Mouse (Mus musculus): Measurements from ENCODE around the gene 5730522E02Rik. TPM values are rescaled to one million over a fixed set of nuclear protein-coding genes. Genes with fewer than 3 reads are reported as not detected.

The 5730522E02Rik gene
- total and polyA plus RNA-seq, 3 experiments, result not detected

DNA sequence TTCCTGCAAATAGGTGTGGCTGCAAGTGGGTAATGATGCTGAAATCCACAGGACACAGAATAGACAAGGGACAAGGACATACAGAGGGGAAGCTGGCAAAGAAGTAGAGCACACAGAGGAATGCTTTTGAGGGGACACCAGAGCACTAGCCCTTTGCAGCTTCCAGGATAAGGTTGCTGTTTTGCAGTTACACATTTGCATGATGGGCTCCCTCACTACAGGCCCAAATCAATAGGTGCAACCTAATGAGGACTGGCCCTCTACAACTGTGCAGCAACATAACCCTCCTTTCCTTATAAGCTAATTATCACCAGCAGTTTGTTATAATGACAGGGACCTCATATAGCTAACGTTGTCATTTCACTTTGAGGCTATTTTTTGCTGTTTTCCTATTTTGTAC, 114.5 kb downstream of the 5730522E02Rik start:
- Histone ChIP-seq H3K27me3 (ENCODE audit: control insufficient read depth in 1 of 2, insufficient read depth in 2 of 2, low read length in 2 of 2) (no peaks in the 10 kb centered on the region), H3K4me1 (ENCODE audit: control insufficient read depth in 1 of 2, insufficient read depth in 2 of 2, low read length in 2 of 2) (no peaks in the 10 kb centered on the region), H3K36me3 (ENCODE audit: control insufficient read depth in 1 of 2, insufficient read depth in 2 of 2, low read length in 2 of 2) (no peaks in the 10 kb centered on the region), H3K9ac (ENCODE audit: control insufficient read depth, low read depth, low read length, poor library complexity, severe bottlenecking) (no peak overlapping the region), H3K9me3 (replicated peaks; ENCODE audit: insufficient read depth, low read length) (no peaks in the 10 kb centered on the region), H3K79me2 (ENCODE audit: control insufficient read depth, insufficient read depth, low read length, poor library complexity) (no peaks in the 10 kb centered on the region), H3K4me3 (ENCODE audit: control insufficient read depth in 1 of 2, insufficient read depth in 1 of 2, low read depth in 2 of 2, low read length in 2 of 2) (no peak overlapping the region), H3K27ac (ENCODE audit: control insufficient read depth, low read depth, low read length) (no peak overlapping the region)
- no peak for DNase-seq (ENCODE audit: low read depth, low spot score)
- TF ChIP-seq POLR2AphosphoS2 (IDR thresholded peaks at IDR 0.05; ENCODE audit: low read length) (no peak), MAFK (IDR thresholded peaks at IDR 0.05; ENCODE audit: borderline replicate concordance, low read depth, low read length) (no peak), MAZ (IDR thresholded peaks at IDR 0.05; ENCODE audit: low read depth, low read length) (no peak), EP300 (IDR thresholded peaks at IDR 0.05; ENCODE audit: low read depth in 1 of 2, low read length in 2 of 2) (no peak), MXI1 (IDR thresholded peaks at IDR 0.05; ENCODE audit: low read depth, low read length) (no peak), CHD2 (IDR thresholded peaks at IDR 0.05; ENCODE audit: low read length) (no peak), USF2 (IDR thresholded peaks at IDR 0.05; ENCODE audit: borderline replicate concordance in 1 of 2, insufficient read depth in 1 of 2, low read depth in 1 of 2, low read length in 2 of 2) (no peak), CTCF (IDR thresholded peaks at IDR 0.05 in 2 of 3, conservative IDR thresholded peaks at IDR 0.05 in 1 of 3; ENCODE audit: control insufficient read depth in 1 of 3, insufficient read depth in 1 of 3, low read depth in 2 of 3, low read length in 3 of 3, poor library complexity in 1 of 3, severe bottlenecking in 1 of 3) (no peak), NRF1 (IDR thresholded peaks at IDR 0.05; ENCODE audit: insufficient read depth, low read depth, low read length, poor library complexity, severe bottlenecking) (no peak), MAX (IDR thresholded peaks at IDR 0.05; ENCODE audit: low read length) (no peak), RAD21 (IDR thresholded peaks at IDR 0.05; ENCODE audit: low read depth, low read length) (no peak), MYC (IDR thresholded peaks at IDR 0.05; ENCODE audit: low read depth, low read length) (no peak), TAL1 (IDR thresholded peaks at IDR 0.05; ENCODE audit: low read length) (no peak), ELF1 (IDR thresholded peaks at IDR 0.05; ENCODE audit: low read depth, low read length) (no peak), KAT2A (conservative IDR thresholded peaks at IDR 0.05; ENCODE audit: low read depth, low read length) (no peak), JUND (IDR thresholded peaks at IDR 0.05; ENCODE audit: low read depth, low read length) (no peak), ZNF384 (IDR thresholded peaks at IDR 0.05; ENCODE audit: low read depth, low read length) (no peak), HCFC1 (IDR thresholded peaks at IDR 0.05; ENCODE audit: low read depth, low read length) (no peak), ZMIZ1 (IDR thresholded peaks at IDR 0.05; ENCODE audit: low read depth, low read length) (no peak), SMC3 (IDR thresholded peaks at IDR 0.05; ENCODE audit: low read depth, low read length) (no peak)

DNA sequence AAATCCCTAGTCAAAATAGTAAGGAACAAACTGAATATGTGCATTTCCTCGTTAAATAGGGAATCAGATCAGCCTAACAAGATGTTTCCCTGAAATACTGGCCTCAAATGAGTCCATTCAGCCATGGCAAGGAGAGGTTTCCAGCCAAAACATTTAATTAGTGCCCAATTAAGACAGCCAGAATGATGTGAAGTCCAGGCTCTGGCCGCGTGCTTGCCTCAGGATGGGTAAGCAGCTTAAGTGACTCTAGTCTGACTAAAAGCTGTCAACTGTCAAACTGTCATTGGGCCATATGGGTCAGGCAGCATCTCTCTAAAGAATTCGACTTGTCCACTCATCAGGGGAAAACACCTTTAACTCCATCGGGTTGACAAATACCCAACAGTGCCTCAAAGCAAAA, 121.6 kb downstream of the 5730522E02Rik start:
- Histone ChIP-seq H3K9me3 (replicated peaks; ENCODE audit: insufficient read depth, low read length) (no peaks in the 10 kb centered on the region), H3K36me3 (ENCODE audit: control insufficient read depth in 1 of 2, insufficient read depth in 2 of 2, low read length in 2 of 2) (no peaks in the 10 kb centered on the region), H3K27me3 (ENCODE audit: control insufficient read depth in 1 of 2, insufficient read depth in 2 of 2, low read length in 2 of 2) (peaks cover 0 to 1% of the 10 kb centered on the region in 2 experiments; a peak in 1 of 4 replicates), H3K27ac (ENCODE audit: control insufficient read depth, low read depth, low read length) (no peak overlapping the region), H3K9ac (ENCODE audit: control insufficient read depth, low read depth, low read length, poor library complexity, severe bottlenecking) (no peak overlapping the region), H3K4me1 (ENCODE audit: control insufficient read depth in 1 of 2, insufficient read depth in 2 of 2, low read length in 2 of 2) (no peaks in the 10 kb centered on the region), H3K79me2 (ENCODE audit: control insufficient read depth, insufficient read depth, low read length, poor library complexity) (no peaks in the 10 kb centered on the region), H3K4me3 (ENCODE audit: control insufficient read depth in 1 of 2, insufficient read depth in 1 of 2, low read depth in 2 of 2, low read length in 2 of 2) (no peak overlapping the region)
- TF ChIP-seq EP300 (IDR thresholded peaks at IDR 0.05; ENCODE audit: low read depth in 1 of 2, low read length in 2 of 2) (no peak), RAD21 (IDR thresholded peaks at IDR 0.05; ENCODE audit: low read depth, low read length) (no peak), KAT2A (conservative IDR thresholded peaks at IDR 0.05; ENCODE audit: low read depth, low read length) (no peak), USF2 (IDR thresholded peaks at IDR 0.05; ENCODE audit: borderline replicate concordance in 1 of 2, insufficient read depth in 1 of 2, low read depth in 1 of 2, low read length in 2 of 2) (no peak), ZC3H11A (IDR thresholded peaks at IDR 0.05; ENCODE audit: low read depth, low read length) (no peak), POLR2A (IDR thresholded peaks at IDR 0.05; ENCODE audit: control insufficient read depth in 1 of 2, insufficient read depth in 1 of 2, low read depth in 1 of 2, low read length in 2 of 2, poor library complexity in 1 of 2) (no peak), NELFE (IDR thresholded peaks at IDR 0.05; ENCODE audit: low read depth, low read length) (no peak), GATA1 (IDR thresholded peaks at IDR 0.05; ENCODE audit: low read depth, low read length) (no peak), MYC (IDR thresholded peaks at IDR 0.05; ENCODE audit: low read depth, low read length) (no peak), CHD1 (IDR thresholded peaks at IDR 0.05; ENCODE audit: low read depth, low read length) (no peak), SIN3A (IDR thresholded peaks at IDR 0.05; ENCODE audit: low read length) (no peak), HCFC1 (IDR thresholded peaks at IDR 0.05; ENCODE audit: low read depth, low read length) (no peak), ZMIZ1 (IDR thresholded peaks at IDR 0.05; ENCODE audit: low read depth, low read length) (no peak), GABPA (IDR thresholded peaks at IDR 0.05; ENCODE audit: low read depth, low read length) (no peak), TAL1 (IDR thresholded peaks at IDR 0.05; ENCODE audit: low read length) (no peak), USF1 (IDR thresholded peaks at IDR 0.05; ENCODE audit: low read depth, low read length) (no peak), ZKSCAN1 (IDR thresholded peaks at IDR 0.05; ENCODE audit: low read depth, low read length) (no peak), BHLHE40 (IDR thresholded peaks at IDR 0.05; ENCODE audit: borderline replicate concordance, low read depth, low read length) (no peak)
- DNase-seq (ENCODE audit: low read depth, low spot score), result no peak

Measured in MEL (cell line).